1 mouse cellular context compared by ENCODE assay signal in the genomic region with DNA sequence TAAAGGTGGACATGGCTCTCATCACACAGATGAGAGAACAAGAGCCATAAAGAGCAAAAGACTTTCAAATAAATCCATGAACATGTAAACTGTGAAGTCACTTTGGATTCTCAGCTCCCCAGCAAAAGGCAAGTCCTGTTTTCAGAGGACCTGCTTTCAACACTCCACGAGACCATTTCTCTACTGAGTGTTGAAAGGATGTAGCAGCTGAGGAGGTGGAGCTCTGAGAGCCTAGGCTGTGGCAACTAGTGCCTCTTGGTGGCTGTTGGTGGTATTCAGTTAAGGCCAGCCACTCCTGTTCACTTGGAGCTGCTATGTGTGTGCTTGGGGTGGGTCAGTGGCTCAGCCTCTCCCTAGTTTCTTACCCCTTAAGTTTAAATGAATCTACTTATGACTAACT.
TF ChIP-seq lines count a peak whose summit lies in the region.

No protein-coding gene starts in this region.

TF ChIP-seq in CH12.LX, 34 proteins besides CTCF, POLR2A, EP300 and RAD21 (continued from another document):
- TF ChIP-seq BHLHE40 (IDR thresholded peaks at IDR 0.05; ENCODE audit: low read depth, low read length) (0 out of 2 replicates have a peak, but pooled peaks have one; percentile 11), RCOR1 (conservative IDR thresholded peaks at IDR 0.05; ENCODE audit: low read depth, low read length) (no peak), SIN3A (IDR thresholded peaks at IDR 0.05; ENCODE audit: low read length) (peak; percentile 87), MXI1 (IDR thresholded peaks at IDR 0.05; ENCODE audit: low read depth, low read length) (peak; percentile 77; the same call in 1 of the 2 replicates), MAFK (IDR thresholded peaks at IDR 0.05; ENCODE audit: insufficient replicate concordance, low read length) (no peak), NELFE (IDR thresholded peaks at IDR 0.05; ENCODE audit: low read depth, low read length) (0 out of 2 replicates have a peak, but pooled peaks have one; percentile 6), TBP (conservative IDR thresholded peaks at IDR 0.05; ENCODE audit: low read depth, low read length) (no peak), CHD2 (IDR thresholded peaks at IDR 0.05; ENCODE audit: low read length) (0 out of 2 replicates have a peak, but pooled peaks have one; percentile 25), MAZ (IDR thresholded peaks at IDR 0.05; ENCODE audit: low read depth, low read length) (no peak), JUN (IDR thresholded peaks at IDR 0.05; ENCODE audit: insufficient read depth, low read depth, low read length) (no peak)
TF ChIP-seq in CH12.LX: peak in this region for 11.
